Mouse (Mus musculus): ENCODE results near the gene Hspb6. TPM values are rescaled to one million over a fixed set of nuclear protein-coding genes. Genes with fewer than 3 reads are reported as not detected.

Gene Hspb6
- polyA plus RNA-seq, 1 experiment from 2014 or later = 37.8 TPM

DNA sequence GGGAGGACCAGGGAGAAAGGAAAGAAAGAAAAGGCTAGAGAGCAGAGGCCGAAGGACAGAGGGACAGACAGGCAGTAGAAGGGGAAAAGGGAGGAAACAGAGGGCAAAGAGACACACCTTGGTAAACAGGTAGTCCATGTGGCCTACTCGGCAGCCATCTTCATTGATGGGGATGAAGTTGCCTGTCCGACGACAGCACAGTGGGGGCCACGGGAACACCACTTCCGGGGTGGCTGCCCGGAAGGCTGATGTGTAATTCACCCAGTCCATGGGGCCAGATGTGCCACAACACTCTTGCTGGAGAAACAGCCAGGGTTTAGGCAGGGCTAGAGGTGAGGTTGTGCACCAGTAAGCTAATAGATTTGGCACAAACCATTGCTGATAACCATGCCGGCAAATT, 53.0 kb downstream of the Hspb6 start:
- Histone ChIP-seq H3K36me3 (no peaks in the 10 kb centered on the region), H3K9ac (no peak overlapping the region), H3K27me3 (replicated peaks) (no peaks in the 10 kb centered on the region), H3K27ac (no peak overlapping the region), H3K4me2 (replicated peaks) (no peak overlapping the region), H3K9me3 (no peaks in the 10 kb centered on the region), H3K4me1 (replicated peaks) (peaks cover 14% of the 10 kb centered on the region; the same call in 1 of the 2 replicates), H3K4me3 (replicated peaks) (no peak overlapping the region)
- no peak for ATAC-seq
- 88% methylated on average over 8 of the region's 8 CpGs for WGBS

Other genes with a start within 250 kb of the Hspb6 start
- gene Alkbh6, start 243.5 kb upstream of the Hspb6 start, polyA plus RNA-seq (2015; fragmentation: Nextera tagmentation; extraction: Ambion mirVana) = 63.9 and 68.5 TPM in 2 replicates
- 47.7 and 65.3 TPM in 2 replicates for gene Syne4, start 237.4 kb upstream of the Hspb6 start, polyA plus RNA-seq (2015; fragmentation: Nextera tagmentation; extraction: Ambion mirVana)
- gene E130208F15Rik, start 230.4 kb upstream of the Hspb6 start, polyA plus RNA-seq (2015; fragmentation: Nextera tagmentation; extraction: Ambion mirVana) = 1.8 TPM in 1 of 2 replicates, not detected in the other
- gene Sdhaf1, start 228.3 kb upstream of the Hspb6 start, polyA plus RNA-seq (2015; fragmentation: Nextera tagmentation; extraction: Ambion mirVana) = 15.5 and 18.0 TPM in 2 replicates
- 2.9 and 3.9 TPM in 2 replicates for gene Lrfn3, start 189.4 kb upstream of the Hspb6 start, polyA plus RNA-seq (2015; fragmentation: Nextera tagmentation; extraction: Ambion mirVana)
- gene Tyrobp, start 138.4 kb upstream of the Hspb6 start, polyA plus RNA-seq (2015; fragmentation: Nextera tagmentation; extraction: Ambion mirVana) = 49.8 and 63.7 TPM in 2 replicates
- 2.2 and 2.5 TPM in 2 replicates for gene Hcst, start 132.3 kb upstream of the Hspb6 start, polyA plus RNA-seq (2015; fragmentation: Nextera tagmentation; extraction: Ambion mirVana)
- gene Nfkbid, start 130.4 kb upstream of the Hspb6 start, polyA plus RNA-seq (2015; fragmentation: Nextera tagmentation; extraction: Ambion mirVana) = 2.1 and 2.4 TPM in 2 replicates
- gene Aplp1, start 106.6 kb upstream of the Hspb6 start, polyA plus RNA-seq (2015; fragmentation: Nextera tagmentation; extraction: Ambion mirVana) = 39.0 and 40.8 TPM in 2 replicates
- gene Kirrel2, start 94.5 kb upstream of the Hspb6 start, polyA plus RNA-seq (2015; fragmentation: Nextera tagmentation; extraction: Ambion mirVana) = 2.0 and 3.0 TPM in 2 replicates
- gene Nphs1, start 93.9 kb upstream of the Hspb6 start, polyA plus RNA-seq (2015; fragmentation: Nextera tagmentation; extraction: Ambion mirVana) = 1.3 and 3.3 TPM in 2 replicates
- gene Prodh2, start 58.6 kb upstream of the Hspb6 start, polyA plus RNA-seq (2015; fragmentation: Nextera tagmentation; extraction: Ambion mirVana) = 5.0 and 5.2 TPM in 2 replicates
- gene Arhgap33, start 17.1 kb upstream of the Hspb6 start, polyA plus RNA-seq (2015; fragmentation: Nextera tagmentation; extraction: Ambion mirVana) = 7.4 and 7.8 TPM in 2 replicates
- gene Proser3, start 121 bp downstream of the Hspb6 start, polyA plus RNA-seq (2015; fragmentation: Nextera tagmentation; extraction: Ambion mirVana) = 8.7 and 10.0 TPM in 2 replicates
- 46.3 and 48.4 TPM in 2 replicates for gene Lin37, start 7.7 kb downstream of the Hspb6 start, polyA plus RNA-seq (2015; fragmentation: Nextera tagmentation; extraction: Ambion mirVana)
- 73.4 and 76.6 TPM in 2 replicates for gene U2af1l4, start 11.1 kb downstream of the Hspb6 start, polyA plus RNA-seq (2015; fragmentation: Nextera tagmentation; extraction: Ambion mirVana)
- gene Gm49396, start 11.2 kb downstream of the Hspb6 start, polyA plus RNA-seq (2015; fragmentation: Nextera tagmentation; extraction: Ambion mirVana) = 9.0 and 10.3 TPM in 2 replicates
- 148 and 151 TPM in 2 replicates for gene Psenen, start 11.4 kb downstream of the Hspb6 start, polyA plus RNA-seq (2015; fragmentation: Nextera tagmentation; extraction: Ambion mirVana)
- 2.2 and 2.9 TPM in 2 replicates for gene Igflr1, start 13.2 kb downstream of the Hspb6 start, polyA plus RNA-seq (2015; fragmentation: Nextera tagmentation; extraction: Ambion mirVana)
- gene Kmt2b, start 36.5 kb downstream of the Hspb6 start, polyA plus RNA-seq (2015; fragmentation: Nextera tagmentation; extraction: Ambion mirVana) = 6.5 and 7.2 TPM in 2 replicates
- 0.87 and 1.6 TPM in 2 replicates for gene Zbtb32, start 46.7 kb downstream of the Hspb6 start, polyA plus RNA-seq (2015; fragmentation: Nextera tagmentation; extraction: Ambion mirVana)
- 8.5 and 10.0 TPM in 2 replicates for gene Upk1a, start 60.7 kb downstream of the Hspb6 start, polyA plus RNA-seq (2015; fragmentation: Nextera tagmentation; extraction: Ambion mirVana)
- gene Cox6b1, start 74.0 kb downstream of the Hspb6 start, polyA plus RNA-seq (2015; fragmentation: Nextera tagmentation; extraction: Ambion mirVana) = 1,191 and 1,300 TPM in 2 replicates
- not detected in 2 replicates for gene Etv2, start 83.7 kb downstream of the Hspb6 start, polyA plus RNA-seq (2015; fragmentation: Nextera tagmentation; extraction: Ambion mirVana)
- 102 and 107 TPM in 2 replicates for gene Rbm42, start 98.1 kb downstream of the Hspb6 start, polyA plus RNA-seq (2015; fragmentation: Nextera tagmentation; extraction: Ambion mirVana)
- 38.7 and 40.5 TPM in 2 replicates for gene Haus5, start 112.8 kb downstream of the Hspb6 start, polyA plus RNA-seq (2015; fragmentation: Nextera tagmentation; extraction: Ambion mirVana)
- gene Pmis2, start 119.4 kb downstream of the Hspb6 start, polyA plus RNA-seq (2015; fragmentation: Nextera tagmentation; extraction: Ambion mirVana) = not detected in 2 replicates
- 3.2 and 4.7 TPM in 2 replicates for gene 2200002J24Rik, start 146.7 kb downstream of the Hspb6 start, polyA plus RNA-seq (2015; fragmentation: Nextera tagmentation; extraction: Ambion mirVana)
- gene Atp4a, start 160.0 kb downstream of the Hspb6 start, polyA plus RNA-seq (2015; fragmentation: Nextera tagmentation; extraction: Ambion mirVana) = 1.3 and 2.0 TPM in 2 replicates
- 220 and 257 TPM in 2 replicates for gene Tmem147, start 177.4 kb downstream of the Hspb6 start, polyA plus RNA-seq (2015; fragmentation: Nextera tagmentation; extraction: Ambion mirVana)
- gene Gapdhs, start 191.5 kb downstream of the Hspb6 start, polyA plus RNA-seq (2015; fragmentation: Nextera tagmentation; extraction: Ambion mirVana) = 0.10 and 0.33 TPM in 2 replicates
- 1.4 TPM in 2 replicates for gene Sbsn, start 199.3 kb downstream of the Hspb6 start, polyA plus RNA-seq (2015; fragmentation: Nextera tagmentation; extraction: Ambion mirVana)
- gene Dmkn, start 211.6 kb downstream of the Hspb6 start, polyA plus RNA-seq (2015; fragmentation: Nextera tagmentation; extraction: Ambion mirVana) = 4.6 and 5.3 TPM in 2 replicates
- gene Krtdap, start 235.7 kb downstream of the Hspb6 start, polyA plus RNA-seq (2015; fragmentation: Nextera tagmentation; extraction: Ambion mirVana) = 1.9 and 2.8 TPM in 2 replicates